In the genomic region with DNA sequence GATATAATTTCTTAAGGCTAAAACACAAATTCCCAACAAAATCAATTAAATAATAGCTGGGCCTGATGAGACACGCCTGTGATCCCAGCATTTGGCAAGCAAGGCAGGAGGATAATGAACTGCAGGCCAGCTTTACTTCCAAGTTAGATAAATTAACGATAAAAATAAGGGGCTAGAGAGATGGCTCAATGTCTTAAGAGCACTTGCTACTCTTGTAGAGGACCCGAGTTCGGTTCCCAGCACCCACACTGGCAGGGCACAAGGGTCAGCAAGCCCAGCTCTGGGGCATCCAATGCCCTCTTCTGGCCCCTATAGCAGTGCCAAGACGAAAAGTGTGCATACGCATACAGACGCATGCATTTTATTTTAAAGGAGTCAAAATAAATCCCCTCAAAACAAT, we compare ENCODE assay signal across 8 mouse cellular contexts. TPM values are rescaled to one million over a fixed set of nuclear protein-coding genes. Genes with fewer than 3 reads are reported as not detected.
DNase-seq lines count a peak whose midpoint lies in the region; ATAC-seq and TF ChIP-seq lines count a peak whose summit lies in the region.

No protein-coding gene starts in this region.

- peaks cover 18% of the 10 kb centered on the region for H3K4me1 ChIP-seq in forebrain, embryonic 13.5 days
- H3K4me1 ChIP-seq in liver, embryonic 15.5 days (replicated peaks): peaks cover 29% of the 10 kb centered on the region

- H3K9me3 ChIP-seq in forebrain, embryonic 13.5 days (replicated peaks): no peaks in the 10 kb centered on the region
- H3K9me3 ChIP-seq in liver, embryonic 15.5 days (replicated peaks): no peaks in the 10 kb centered on the region

- H3K4me3 ChIP-seq in layer of hippocampus, adult 2 months: peak overlapping the region; percentile 68
- peak overlapping the region; percentile 88 for H3K4me3 ChIP-seq in forebrain, embryonic 13.5 days
- peak overlapping the region; percentile 86 for H3K4me3 ChIP-seq in liver, embryonic 15.5 days (replicated peaks)

- H3K36me3 ChIP-seq in forebrain, embryonic 13.5 days (ENCODE audit: poor library complexity, severe bottlenecking): peaks cover 32% of the 10 kb centered on the region
- 0 out of 2 replicates have a peak, but pooled peaks cover 14% of the 10 kb centered on the region for H3K36me3 ChIP-seq in liver, embryonic 15.5 days (replicated peaks)

- no peak for TF ChIP-seq CTCF in layer of hippocampus, adult 2 months (conservative IDR thresholded peaks at IDR 0.05)

- H3K4me2 ChIP-seq in forebrain, embryonic 13.5 days: peak overlapping the region; percentile 70
- peak overlapping the region; percentile 93 for H3K4me2 ChIP-seq in liver, embryonic 15.5 days

- no peaks in the 10 kb centered on the region for H3K27me3 ChIP-seq in forebrain, embryonic 13.5 days
- no peaks in the 10 kb centered on the region for H3K27me3 ChIP-seq in liver, embryonic 15.5 days

- peak overlapping the region; percentile 87 for H3K27ac ChIP-seq in layer of hippocampus, adult 2 months
- H3K27ac ChIP-seq in forebrain, embryonic 13.5 days: peak overlapping the region; percentile 91
- H3K27ac ChIP-seq in liver, embryonic 15.5 days (replicated peaks): peak overlapping the region; percentile 85; the same call in 1 of the 2 replicates

- H3K9ac ChIP-seq in forebrain, embryonic 13.5 days: peak overlapping the region; percentile 97
- H3K9ac ChIP-seq in liver, embryonic 15.5 days: peak overlapping the region; percentile 87

- DNase-seq in layer of hippocampus, adult 2 months (ENCODE audit: low spot score in 2 of 2): no peak
- DNase-seq in layer of hippocampus, adult 8-10 months (ENCODE audit: low spot score in 2 of 2): no peak
- DNase-seq in brain, adult 2 months (ENCODE audit: low read depth, low spot score): peak; percentile 33
- DNase-seq in embryo, embryonic 10.5 days (ENCODE audit: low spot score): no peak
- DNase-seq in gastrocnemius, adult 18-20 months (ENCODE audit: low spot score): no peak
- DNase-seq in frontal cortex, postnatal 10 days (ENCODE audit: low spot score in 2 of 2): no peak

- peak; percentile 28; the same call in 1 of the 2 replicates for ATAC-seq in forebrain, embryonic 13.5 days
- ATAC-seq in liver, embryonic 15.5 days (ENCODE audit: insufficient read depth): no peak

- 29% methylated on average over 7 of the region's 7 CpGs for WGBS in forebrain, embryonic 13.5 days
- WGBS in liver, embryonic 15.5 days (ENCODE audit: insufficient replicate concordance): 28% methylated on average over 7 of the region's 7 CpGs

RNA-seq across cellular contexts. Expression of gene Twsg1, which starts 0.8 kb away (rescaled TPM):
- total RNA-seq in layer of hippocampus, adult 2 months (2021): 10 to 100 TPM; 25.0 to 29.9 TPM
- total RNA-seq in layer of hippocampus, adult 8-10 months (2022): 10 to 100 TPM; 28.9 to 40.8 (median 31.2) TPM
- 75.2 and 84.1 TPM in 2 replicates for polyA plus RNA-seq in forebrain, embryonic 13.5 days (2015; fragmentation: Nextera tagmentation; extraction: Ambion mirVana)
- polyA plus RNA-seq in liver, embryonic 15.5 days (2015; fragmentation: Nextera tagmentation; extraction: Ambion mirVana): 16.1 and 17.0 TPM in 2 replicates
- total RNA-seq in gastrocnemius, adult 18-20 months (2021): 10 to 100 TPM; 30.8 to 39.4 TPM
